Mouse (Mus musculus): Measurements from ENCODE around the gene Cd209c.

GRCm38 (mm10) chr8:3956037-3956436 is 1.5 kb upstream of the Cd209c start:
- TF ChIP-seq CTCF (IDR thresholded peaks at IDR 0.05; ENCODE audit: low read depth, low read length) (peak; percentile 86), EP300 (IDR thresholded peaks at IDR 0.05; ENCODE audit: insufficient read depth, low read depth, low read length) (no peak)

Measured in ES-Bruce4 (cell line).